Mouse (Mus musculus): ENCODE data around the gene Klf8. TPM values are rescaled to one million over a fixed set of nuclear protein-coding genes. Genes with fewer than 3 reads are reported as not detected.

The Klf8 gene
- polyA plus RNA-seq, 1 experiment from 2014 or later: 1.2 TPM

Other genes with a start within 250 kb of the Klf8 start
- 7.1 and 9.3 TPM in 2 replicates for gene Usp51, start 231.0 kb upstream of the Klf8 start, polyA plus RNA-seq (2016; fragmentation: Nextera tagmentation; extraction: Ambion mirVana)
- gene Mageh1, start 199.9 kb upstream of the Klf8 start, polyA plus RNA-seq (2016; fragmentation: Nextera tagmentation; extraction: Ambion mirVana): 95.0 and 109 TPM in 2 replicates
- gene Foxr2, start 118.7 kb upstream of the Klf8 start, polyA plus RNA-seq (2016; fragmentation: Nextera tagmentation; extraction: Ambion mirVana): 0.45 and 0.56 TPM in 2 replicates
- 7.0 TPM in 2 replicates for gene Rragb, start 97.5 kb upstream of the Klf8 start, polyA plus RNA-seq (2016; fragmentation: Nextera tagmentation; extraction: Ambion mirVana)

All from midbrain, embryonic 10.5 days (tissue).